Mouse (Mus musculus): ENCODE measurements around the gene Gfi1b. TPM values are rescaled to one million over a fixed set of nuclear protein-coding genes. Genes with fewer than 3 reads are reported as not detected.

Gene Gfi1b
- polyA plus RNA-seq, 1 experiment from 2014 or later, result not detected

DNA sequence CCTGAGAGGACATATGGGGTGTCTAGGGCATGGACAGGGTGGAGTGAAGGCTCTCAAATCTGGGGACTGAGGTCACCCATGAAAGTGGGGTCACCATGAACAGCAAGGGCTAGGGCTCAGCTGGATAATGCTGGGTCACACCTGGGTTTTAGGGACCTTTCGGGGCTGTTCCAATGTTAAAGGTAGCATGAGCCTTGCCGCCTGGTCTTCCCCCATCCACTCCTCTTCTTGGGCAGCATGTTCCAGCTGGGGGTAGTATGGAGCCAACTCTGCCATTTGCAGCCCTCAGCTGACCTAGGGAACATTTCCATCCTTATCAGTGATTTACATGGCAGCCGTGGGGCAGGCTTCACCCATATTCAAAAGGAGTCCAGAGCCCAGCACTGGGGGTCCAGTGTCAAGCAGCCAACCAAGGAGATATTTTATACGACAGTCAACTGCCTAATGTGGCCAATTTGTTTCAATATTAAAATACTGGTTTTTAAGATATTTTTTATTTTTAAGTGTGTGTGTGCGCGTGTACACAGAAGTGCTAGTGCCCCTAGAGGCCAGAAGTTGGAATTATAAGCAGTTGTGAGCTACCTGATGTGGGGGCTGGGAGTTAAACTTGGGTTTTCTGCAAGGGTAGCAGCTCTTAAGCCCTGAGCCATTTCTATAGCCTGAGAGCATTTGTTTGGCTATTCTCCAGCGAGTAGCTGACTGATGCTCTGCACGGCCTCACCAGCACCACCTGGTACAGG is 15.0 kb downstream of the Gfi1b start:
- WGBS, result 63% methylated on average over 8 of the region's 8 CpGs
- Histone ChIP-seq H3K9me3 (ENCODE audit: control insufficient read depth) (no peaks in the 10 kb centered on the region), H3K27ac (ENCODE audit: low read depth, low read length) (no peak overlapping the region), H3K27me3 (replicated peaks; ENCODE audit: control insufficient read depth, insufficient read depth, low read length) (no peaks in the 10 kb centered on the region), H3K4me2 (replicated peaks; ENCODE audit: low read depth) (no peak overlapping the region), H3K4me3 (ENCODE audit: low read depth, low read length) (no peak overlapping the region), H3K4me1 (replicated peaks; ENCODE audit: control insufficient read depth, insufficient read depth, low read length) (no peaks in the 10 kb centered on the region), H3K9ac (ENCODE audit: low read depth, low read length) (no peak overlapping the region), H3K36me3 (ENCODE audit: control insufficient read depth, insufficient read depth) (no peaks in the 10 kb centered on the region; the same call in 1 of the 2 replicates)
- no peak for ATAC-seq
- TF ChIP-seq CTCF (IDR thresholded peaks at IDR 0.05; ENCODE audit: low read depth), result peak; percentile 54

DNA sequence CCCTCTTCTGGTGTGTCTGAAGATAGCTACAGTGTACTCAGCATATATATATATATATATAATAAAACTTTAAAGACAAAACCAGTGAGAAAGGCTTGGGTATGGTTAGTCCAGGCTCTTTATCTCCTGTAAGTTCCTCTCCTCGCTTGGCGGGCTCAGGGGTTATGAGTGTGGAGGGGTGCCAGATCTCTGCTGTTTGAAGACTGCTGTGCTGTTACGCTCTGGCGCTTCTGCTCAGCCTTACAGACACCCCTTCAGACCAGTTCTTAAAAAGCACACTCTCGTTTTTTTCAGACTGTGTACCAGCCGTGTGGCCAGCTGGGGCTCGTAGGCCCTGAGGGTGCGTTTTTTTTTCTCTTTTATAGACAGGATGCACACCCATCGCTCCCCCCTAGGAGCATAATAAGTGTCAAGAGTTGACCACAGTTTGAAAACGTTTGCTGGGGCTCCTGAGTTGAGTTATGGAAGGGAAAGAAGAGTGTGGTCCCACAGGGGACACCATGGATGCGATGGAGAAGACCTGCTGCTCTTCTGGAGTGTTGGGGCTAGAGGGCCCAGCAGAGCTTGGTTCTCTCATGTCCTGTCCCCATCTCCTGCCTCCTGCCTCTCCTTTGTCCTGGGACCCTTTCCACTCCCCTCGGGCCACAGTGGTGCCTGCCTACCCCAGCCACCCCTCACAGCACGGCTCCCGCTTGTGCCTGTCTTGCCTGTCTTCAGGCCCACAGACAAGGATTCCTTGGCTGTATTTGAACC is 15.8 kb downstream of the Gfi1b start:
- Histone ChIP-seq H3K36me3 (ENCODE audit: control insufficient read depth, insufficient read depth) (no peaks in the 10 kb centered on the region; the same call in 1 of the 2 replicates), H3K4me2 (replicated peaks; ENCODE audit: low read depth) (no peak overlapping the region), H3K4me1 (replicated peaks; ENCODE audit: control insufficient read depth, insufficient read depth, low read length) (no peaks in the 10 kb centered on the region), H3K9me3 (ENCODE audit: control insufficient read depth) (no peaks in the 10 kb centered on the region), H3K27me3 (replicated peaks; ENCODE audit: control insufficient read depth, insufficient read depth, low read length) (no peaks in the 10 kb centered on the region), H3K9ac (ENCODE audit: low read depth, low read length) (no peak overlapping the region), H3K27ac (ENCODE audit: low read depth, low read length) (no peak overlapping the region), H3K4me3 (ENCODE audit: low read depth, low read length) (no peak overlapping the region)
- no peak for TF ChIP-seq CTCF (IDR thresholded peaks at IDR 0.05; ENCODE audit: low read depth)
- ATAC-seq, result no peak
- WGBS, result 73% methylated on average over 14 of the region's 14 CpGs

DNA sequence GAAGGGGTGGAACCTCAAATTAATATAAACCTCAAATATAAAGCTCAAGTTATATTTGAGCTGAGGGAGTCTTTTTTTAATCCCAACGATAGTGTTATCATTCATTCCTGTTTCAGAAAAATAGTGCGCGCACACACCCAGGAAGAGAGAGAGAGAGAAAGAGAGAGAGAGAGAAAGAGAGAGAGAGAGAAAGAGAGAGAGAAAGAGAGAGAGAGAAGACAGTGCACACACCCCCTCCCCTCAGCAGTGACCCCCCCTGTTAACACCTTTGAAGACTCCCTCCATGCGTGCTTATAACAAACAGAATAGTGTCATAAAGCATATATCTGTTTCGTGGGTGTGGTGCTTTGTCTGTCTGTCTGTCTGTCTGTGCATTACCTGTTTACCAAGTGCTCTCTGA is 18.2 kb downstream of the Gfi1b start:
- no peak for TF ChIP-seq CTCF (IDR thresholded peaks at IDR 0.05; ENCODE audit: low read depth)
- H3K9me3 ChIP-seq (ENCODE audit: control insufficient read depth), result no peaks in the 10 kb centered on the region
- WGBS, result 73% methylated on average over 5 of the region's 5 CpGs
- H3K4me3 ChIP-seq (ENCODE audit: low read depth, low read length), result no peak overlapping the region
- no peak for ATAC-seq
- H3K9ac ChIP-seq (ENCODE audit: low read depth, low read length), result no peak overlapping the region
- H3K4me2 ChIP-seq (replicated peaks; ENCODE audit: low read depth), result no peak overlapping the region
- H3K27me3 ChIP-seq (replicated peaks; ENCODE audit: control insufficient read depth, insufficient read depth, low read length), result no peaks in the 10 kb centered on the region
- no peak overlapping the region for H3K27ac ChIP-seq (ENCODE audit: low read depth, low read length)
- no peaks in the 10 kb centered on the region for H3K4me1 ChIP-seq (replicated peaks; ENCODE audit: control insufficient read depth, insufficient read depth, low read length)
- H3K36me3 ChIP-seq (ENCODE audit: control insufficient read depth, insufficient read depth), result no peaks in the 10 kb centered on the region; the same call in 1 of the 2 replicates

DNA sequence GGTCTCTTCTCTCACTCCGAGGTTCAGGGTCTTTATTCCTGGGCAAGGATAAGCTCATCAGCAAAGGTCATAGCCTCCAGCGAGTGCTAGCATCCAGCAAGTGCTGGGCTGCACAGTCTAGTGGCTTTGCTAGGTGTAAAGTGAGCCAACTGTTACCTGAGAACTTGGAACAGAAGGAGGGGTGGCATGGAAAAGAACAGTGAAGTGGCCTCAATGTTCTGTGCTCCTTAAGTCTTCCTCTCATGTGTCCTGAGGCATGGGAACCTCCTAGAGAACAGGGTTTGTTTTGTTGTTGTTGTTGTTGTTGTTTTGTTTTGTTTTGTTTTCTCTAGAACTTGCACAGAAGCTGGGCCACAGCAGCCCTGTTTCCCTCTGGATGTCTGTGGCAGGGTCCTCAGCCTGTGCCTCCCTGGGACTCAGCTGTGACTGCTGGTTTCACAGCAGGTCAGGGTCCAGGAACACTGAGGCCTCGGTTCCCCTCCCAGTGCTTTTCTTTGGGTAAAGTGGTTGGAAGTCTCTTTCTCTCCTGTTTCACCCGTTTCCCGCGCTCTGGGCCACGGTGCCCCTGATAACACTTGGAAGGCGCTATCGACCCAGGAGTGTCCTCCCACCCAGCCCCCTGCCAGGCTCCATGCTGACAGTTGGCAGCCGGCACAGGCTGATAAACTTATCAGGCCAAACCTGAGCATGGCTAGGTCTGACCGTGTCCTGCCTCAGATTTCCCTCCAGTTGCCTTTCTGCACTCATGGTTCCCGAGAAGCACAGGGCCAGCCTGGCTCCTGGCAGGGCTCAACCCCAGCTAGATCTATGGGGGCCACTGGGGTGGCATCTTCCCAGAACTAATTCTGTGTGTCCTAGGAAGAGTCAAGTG is 19.8 kb downstream of the Gfi1b start:
- no peak for TF ChIP-seq CTCF (IDR thresholded peaks at IDR 0.05; ENCODE audit: low read depth)
- Histone ChIP-seq H3K4me3 (ENCODE audit: low read depth, low read length) (no peak overlapping the region), H3K36me3 (ENCODE audit: control insufficient read depth, insufficient read depth) (no peaks in the 10 kb centered on the region), H3K9ac (ENCODE audit: low read depth, low read length) (no peak overlapping the region), H3K27ac (ENCODE audit: low read depth, low read length) (no peak overlapping the region), H3K27me3 (replicated peaks; ENCODE audit: control insufficient read depth, insufficient read depth, low read length) (no peaks in the 10 kb centered on the region), H3K9me3 (ENCODE audit: control insufficient read depth) (no peaks in the 10 kb centered on the region), H3K4me2 (replicated peaks; ENCODE audit: low read depth) (no peak overlapping the region), H3K4me1 (replicated peaks; ENCODE audit: control insufficient read depth, insufficient read depth, low read length) (no peaks in the 10 kb centered on the region)
- 45% methylated on average over 12 of the region's 12 CpGs for WGBS
- ATAC-seq, result no peak

DNA sequence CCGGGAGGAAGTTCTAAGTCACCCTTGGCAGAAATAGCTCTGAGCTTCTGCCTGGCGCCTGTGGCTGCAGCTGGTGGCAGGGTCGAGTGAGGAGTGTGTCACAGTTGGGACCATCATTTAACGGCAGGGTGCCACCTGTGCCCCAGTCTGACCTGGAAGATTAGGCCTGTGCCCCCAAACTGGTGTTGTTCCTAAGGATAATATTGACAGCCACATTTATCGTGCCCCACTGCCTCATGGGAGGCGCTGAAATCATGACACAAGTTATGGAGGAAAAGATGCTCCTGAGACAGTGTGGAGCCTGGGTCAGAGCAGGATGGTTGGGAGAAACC is 22.2 kb downstream of the Gfi1b start:
- no peak for ATAC-seq
- Histone ChIP-seq H3K4me2 (replicated peaks; ENCODE audit: low read depth) (no peak overlapping the region), H3K9me3 (ENCODE audit: control insufficient read depth) (no peaks in the 10 kb centered on the region), H3K9ac (ENCODE audit: low read depth, low read length) (no peak overlapping the region), H3K27ac (ENCODE audit: low read depth, low read length) (no peak overlapping the region), H3K27me3 (replicated peaks; ENCODE audit: control insufficient read depth, insufficient read depth, low read length) (no peaks in the 10 kb centered on the region), H3K4me1 (replicated peaks; ENCODE audit: control insufficient read depth, insufficient read depth, low read length) (no peaks in the 10 kb centered on the region), H3K4me3 (ENCODE audit: low read depth, low read length) (no peak overlapping the region), H3K36me3 (ENCODE audit: control insufficient read depth, insufficient read depth) (no peaks in the 10 kb centered on the region)
- 73% methylated on average over 6 of the region's 6 CpGs for WGBS
- TF ChIP-seq CTCF (IDR thresholded peaks at IDR 0.05; ENCODE audit: low read depth), result no peak

All from intestine, postnatal 0 days (tissue).